Comparison of ENCODE assay signal across 7 mouse cellular contexts in genomic region chr3:86224564-86225421, GRCm38 (mm10). TPM values are rescaled to one million over a fixed set of nuclear protein-coding genes. Genes with fewer than 3 reads are reported as not detected.
DNase-seq lines count a peak whose midpoint lies in the region; ATAC-seq lines count a peak whose summit lies in the region.

Gene Lrba (plus strand): TSS chr3:86224680.

- peak; percentile 72 for DNase-seq in adrenal gland, adult 8-10 months
- DNase-seq in embryonic facial prominence, embryonic 10.5 days (ENCODE audit: low spot score), result peak; percentile 82
- peak; percentile 86 for DNase-seq in kidney, adult 11 months
- DNase-seq in midbrain, embryonic 14.5 days, result peak; percentile 78
- DNase-seq in spleen, adult 18-20 months, result peak; percentile 81 to 84

- H3K4me1 ChIP-seq in embryonic facial prominence, embryonic 10.5 days, result peaks cover 11% of the 10 kb centered on the region
- H3K4me1 ChIP-seq in limb, embryonic 12.5 days (replicated peaks), result 0 out of 2 replicates have a peak, but pooled peaks cover 2% of the 10 kb centered on the region
- H3K4me1 ChIP-seq in midbrain, embryonic 14.5 days (ENCODE audit: control insufficient read depth, insufficient read depth, low read length), result peaks cover 7% of the 10 kb centered on the region; the same call in 1 of the 2 replicates

- no peaks in the 10 kb centered on the region for H3K9me3 ChIP-seq in embryonic facial prominence, embryonic 10.5 days
- H3K9me3 ChIP-seq in limb, embryonic 12.5 days, result no peaks in the 10 kb centered on the region
- no peaks in the 10 kb centered on the region for H3K9me3 ChIP-seq in midbrain, embryonic 14.5 days (ENCODE audit: control insufficient read depth, low read length)

- peaks cover 29% of the 10 kb centered on the region for H3K27me3 ChIP-seq in embryonic facial prominence, embryonic 10.5 days (replicated peaks; ENCODE audit: low read depth, poor library complexity, severe bottlenecking)
- H3K27me3 ChIP-seq in limb, embryonic 12.5 days, result peaks cover 4% of the 10 kb centered on the region; the same call in 1 of the 2 replicates
- H3K27me3 ChIP-seq in midbrain, embryonic 14.5 days (ENCODE audit: control insufficient read depth, insufficient read depth, low read length), result no peaks in the 10 kb centered on the region

- WGBS in embryonic facial prominence, embryonic 10.5 days, result under 1% methylated on average over 54 of the region's 55 CpGs
- WGBS in limb, embryonic 12.5 days, result under 1% methylated on average over 52 of the region's 55 CpGs
- WGBS in midbrain, embryonic 14.5 days, result 1% methylated on average over 45 of the region's 55 CpGs

- H3K27ac ChIP-seq in embryonic facial prominence, embryonic 10.5 days (replicated peaks), result peak within 1 kb of the TSS; percentile 92
- H3K27ac ChIP-seq in limb, embryonic 12.5 days, result peak within 1 kb of the TSS; percentile 89
- H3K27ac ChIP-seq in midbrain, embryonic 14.5 days (replicated peaks; ENCODE audit: low read depth, low read length), result peak within 1 kb of the TSS; percentile 93

- peak within 1 kb of the TSS; percentile 94 for H3K4me2 ChIP-seq in limb, embryonic 12.5 days
- H3K4me2 ChIP-seq in midbrain, embryonic 14.5 days (ENCODE audit: low read length), result peak within 1 kb of the TSS; percentile 76

- peak within 1 kb of the TSS; percentile 78 for H3K9ac ChIP-seq in limb, embryonic 12.5 days (replicated peaks)
- peak within 1 kb of the TSS; percentile 88 for H3K9ac ChIP-seq in midbrain, embryonic 14.5 days (replicated peaks; ENCODE audit: low read length)

- ATAC-seq in granulocyte monocyte progenitor cell, adult 5-6 weeks (replicated peaks; ENCODE audit: poor library complexity, severe bottlenecking), result peak; percentile 87
- ATAC-seq in limb, embryonic 12.5 days (ENCODE audit: insufficient number of reproducible peaks, insufficient read depth, low FRiP score, low TSS enrichment, low read depth), result peak; percentile 82
- peak; percentile 76 for ATAC-seq in midbrain, embryonic 14.5 days (ENCODE audit: low FRiP score, low TSS enrichment)

- H3K4me3 ChIP-seq in embryonic facial prominence, embryonic 10.5 days, result peak within 1 kb of the TSS; percentile 92
- peak within 1 kb of the TSS; percentile 86 for H3K4me3 ChIP-seq in limb, embryonic 12.5 days (replicated peaks)
- peak within 1 kb of the TSS; percentile 89 for H3K4me3 ChIP-seq in midbrain, embryonic 14.5 days (replicated peaks; ENCODE audit: low read depth, low read length)

- H3K36me3 ChIP-seq in embryonic facial prominence, embryonic 10.5 days (replicated peaks), result no peaks in the 10 kb centered on the region
- H3K36me3 ChIP-seq in limb, embryonic 12.5 days, result 0 out of 2 replicates have a peak, but pooled peaks cover 4% of the 10 kb centered on the region
- H3K36me3 ChIP-seq in midbrain, embryonic 14.5 days (ENCODE audit: control insufficient read depth, insufficient read depth, low read length), result no peaks in the 10 kb centered on the region

RNA-seq across cellular contexts. Expression of gene Lrba, which starts in this region (rescaled TPM):
- 10 to 100 TPM; 41.7 to 59.7 (median 47.9) TPM for total RNA-seq in adrenal gland, adult 8-10 months (2022)
- polyA plus RNA-seq in embryonic facial prominence, embryonic 10.5 days (2016; fragmentation: Nextera tagmentation; extraction: Ambion mirVana), result 9.1 and 10.5 TPM in 2 replicates
- 14.0 and 15.8 TPM in 2 replicates for total RNA-seq in granulocyte monocyte progenitor cell, adult 5-6 weeks (2014; fragmentation: Nextera tagmentation)
- 19.3 and 21.8 TPM in 2 replicates for total RNA-seq in granulocyte monocyte progenitor cell, adult 5-6 weeks (2017)
- 9.3 and 10.0 TPM in 2 replicates for polyA plus RNA-seq in limb, embryonic 12.5 days (2016; fragmentation: Nextera tagmentation; extraction: Ambion mirVana)
- 9.3 and 10.2 TPM in 2 replicates for polyA plus RNA-seq in midbrain, embryonic 14.5 days (2014; fragmentation: Nextera tagmentation; extraction: Ambion mirVana)

Comparison
In these comparisons a context has a peak if more than half of its experiments do, and no peak if none do; other contexts are left out.
1. Peak in every context shown above with its lines: DNase-seq, ATAC-seq, H3K4me3 ChIP-seq and H3K27ac ChIP-seq.